Mouse (Mus musculus): ENCODE measurements at regions not wholly inside any gene's neighbourhood (a gene's known extent, or its start where the extent isn't known, plus 50 kb on each side); places are given as distances from the start of the nearest gene placed in this dataset.

DNA sequence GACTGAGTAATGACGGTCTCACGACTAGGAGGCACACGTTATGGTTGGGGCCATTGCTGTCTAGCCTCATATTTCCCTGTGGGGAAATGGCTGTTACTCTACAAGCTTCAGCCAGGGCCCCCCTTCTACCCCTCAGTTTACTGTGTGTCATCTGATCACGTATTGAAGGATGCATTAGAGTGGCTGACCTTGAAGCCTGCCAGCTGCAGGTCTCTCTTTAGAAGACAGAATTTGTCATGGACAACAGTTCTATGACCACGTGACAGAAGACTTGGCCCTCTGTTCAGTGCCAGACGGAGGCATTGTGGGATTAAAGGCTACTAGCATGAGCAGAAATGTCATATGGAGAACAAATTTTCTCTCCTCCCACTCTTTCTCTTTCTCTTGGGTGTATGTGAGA lies 115.6 kb downstream of the Gas1 start:
- no peak for DNase-seq (ENCODE audit: low read depth, low spot score)

DNA sequence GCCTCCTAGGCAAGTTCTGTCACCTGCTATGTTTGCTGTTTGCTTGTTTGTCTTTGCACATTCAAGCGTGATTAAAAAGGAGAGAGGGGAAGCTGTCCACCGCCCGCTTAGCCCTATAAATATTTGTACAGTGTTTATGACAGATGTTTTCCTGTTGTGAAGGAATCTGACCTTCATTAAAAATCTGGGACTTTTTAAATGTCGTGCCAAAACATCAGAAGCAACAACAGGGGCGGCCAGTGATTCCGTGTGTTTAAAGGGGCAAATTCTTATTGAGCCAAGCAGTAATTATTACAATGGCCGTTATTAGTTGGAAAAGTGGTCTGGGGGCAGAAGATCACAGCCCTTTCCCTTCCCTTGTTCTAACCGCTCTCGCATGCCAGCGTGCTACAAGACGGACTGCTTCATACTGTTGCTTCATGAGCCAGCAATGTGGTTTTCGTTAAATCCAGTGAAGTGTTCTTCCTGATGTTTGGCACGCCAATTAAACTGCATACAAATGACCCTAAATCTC lies 119.3 kb downstream of the Gas1 start:
- no peak for DNase-seq (ENCODE audit: low read depth, low spot score)

DNA sequence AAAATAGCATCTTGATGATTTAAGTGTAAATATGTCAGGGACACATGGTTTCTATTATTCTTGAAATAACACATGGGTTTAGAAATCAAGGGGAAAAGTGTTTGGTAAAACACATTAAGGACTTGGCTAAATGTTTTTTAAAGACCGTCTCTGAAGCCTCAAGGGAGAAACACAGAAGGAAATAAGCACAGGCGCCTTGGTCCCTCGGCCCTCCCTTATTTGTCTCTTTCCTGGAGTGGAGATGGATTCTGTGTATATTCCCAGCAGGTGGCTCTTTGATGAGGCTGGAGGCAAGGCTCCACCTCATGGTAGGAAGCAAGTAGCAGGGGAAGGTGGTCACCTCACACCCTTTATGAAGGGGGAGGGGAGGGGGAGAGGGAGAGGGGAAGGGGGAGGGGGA lies 122.6 kb downstream of the Gas1 start:
- DNase-seq (ENCODE audit: low read depth, low spot score) = no peak

DNA sequence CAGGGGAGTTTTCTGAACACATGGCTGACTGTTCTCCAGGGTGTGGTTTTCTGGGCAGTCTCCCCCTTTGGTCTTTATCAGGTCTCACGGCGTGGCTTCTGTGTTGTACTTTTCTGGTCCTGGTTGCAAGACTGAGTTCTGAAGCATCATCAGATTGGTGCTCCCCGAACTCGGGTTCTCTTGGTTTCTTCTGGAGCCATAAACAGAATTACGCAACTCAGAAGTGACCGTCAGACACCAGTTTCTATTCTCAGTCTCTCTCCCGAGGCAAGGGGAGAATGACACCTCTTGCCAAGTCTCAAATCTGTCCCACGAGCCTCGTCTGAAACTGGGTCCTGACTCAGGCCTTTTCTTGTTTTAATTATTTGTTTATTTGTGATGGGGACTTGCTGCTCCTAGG lies 123.1 kb downstream of the Gas1 start:
- no peak for DNase-seq (ENCODE audit: low read depth, low spot score)

DNA sequence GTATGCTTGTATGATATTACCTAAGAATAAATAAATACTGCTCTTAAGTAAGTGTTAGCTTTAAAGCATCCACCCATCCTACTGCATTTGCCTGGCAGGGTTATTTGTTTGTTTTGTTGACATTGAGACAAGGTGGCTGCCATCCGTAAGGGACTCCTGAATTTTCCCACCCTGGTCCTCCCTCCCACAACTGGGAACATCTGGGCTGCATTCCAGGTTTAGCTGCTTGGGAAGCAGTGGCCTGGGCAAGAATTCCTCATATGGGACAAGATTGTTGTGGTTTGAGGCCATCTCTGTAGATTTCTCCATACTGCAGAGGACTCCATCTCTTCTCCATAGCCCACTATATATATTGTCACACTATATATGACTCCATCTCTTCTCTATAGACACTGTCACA lies 125.3 kb downstream of the Gas1 start:
- no peak for DNase-seq (ENCODE audit: low read depth, low spot score)

DNA sequence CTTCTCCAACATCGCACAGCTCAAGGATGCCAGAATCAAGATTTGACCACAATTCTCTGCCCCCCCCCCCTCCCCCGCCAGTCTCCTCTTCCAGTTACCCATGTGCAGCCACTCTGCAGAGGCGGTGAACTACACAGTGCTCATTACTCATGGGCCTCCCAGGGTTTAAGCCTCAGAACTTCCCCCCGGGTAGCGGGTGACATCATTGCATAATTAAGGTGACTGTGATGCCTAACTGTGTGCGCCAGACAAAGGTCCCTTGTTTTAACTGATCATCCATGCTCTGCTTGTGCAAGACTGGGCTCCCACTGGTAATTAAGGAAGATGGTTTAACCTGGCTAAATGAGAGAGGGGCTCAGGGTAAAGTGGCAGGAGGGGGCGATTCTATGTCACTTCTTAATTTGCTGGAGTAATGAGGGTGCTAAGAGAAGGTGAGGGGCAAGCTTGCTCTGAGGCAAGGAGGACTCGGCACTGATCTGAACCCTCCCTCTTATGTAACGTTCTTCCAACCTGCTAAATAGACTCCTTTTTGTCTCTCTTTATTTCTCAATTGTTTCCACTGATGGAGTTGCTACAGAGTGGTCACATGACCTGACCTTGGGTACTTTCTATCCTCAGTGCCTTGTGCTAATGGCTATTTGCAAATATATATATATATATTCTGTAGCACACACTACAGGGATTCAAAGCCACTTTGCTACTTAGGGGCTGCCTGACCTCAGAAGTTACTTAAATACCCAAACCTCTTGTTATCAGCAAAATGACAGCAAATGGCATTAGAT lies 126.2 kb downstream of the Gas1 start:
- no peak for DNase-seq (ENCODE audit: low read depth, low spot score)

DNA sequence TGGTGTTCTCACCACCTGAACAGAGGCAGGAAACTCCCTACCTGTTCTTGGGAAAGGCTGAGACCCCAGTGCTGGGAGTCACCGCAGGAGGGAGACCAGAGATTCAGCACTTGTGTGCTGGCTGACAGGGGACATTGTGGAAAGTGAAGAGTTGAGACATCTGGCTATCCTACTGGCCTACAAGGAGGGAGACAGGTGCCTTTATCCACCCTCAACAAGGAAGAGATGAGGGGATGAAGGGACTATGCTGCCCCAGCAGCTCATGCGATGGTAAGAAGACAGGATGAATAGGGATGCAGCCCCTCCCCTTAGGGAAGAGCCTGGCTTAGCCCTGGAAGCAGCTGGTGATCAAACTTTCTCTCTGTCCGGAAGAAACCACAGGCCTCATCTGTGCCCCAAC lies 127.5 kb downstream of the Gas1 start:
- DNase-seq (ENCODE audit: low read depth, low spot score) = no peak

DNA sequence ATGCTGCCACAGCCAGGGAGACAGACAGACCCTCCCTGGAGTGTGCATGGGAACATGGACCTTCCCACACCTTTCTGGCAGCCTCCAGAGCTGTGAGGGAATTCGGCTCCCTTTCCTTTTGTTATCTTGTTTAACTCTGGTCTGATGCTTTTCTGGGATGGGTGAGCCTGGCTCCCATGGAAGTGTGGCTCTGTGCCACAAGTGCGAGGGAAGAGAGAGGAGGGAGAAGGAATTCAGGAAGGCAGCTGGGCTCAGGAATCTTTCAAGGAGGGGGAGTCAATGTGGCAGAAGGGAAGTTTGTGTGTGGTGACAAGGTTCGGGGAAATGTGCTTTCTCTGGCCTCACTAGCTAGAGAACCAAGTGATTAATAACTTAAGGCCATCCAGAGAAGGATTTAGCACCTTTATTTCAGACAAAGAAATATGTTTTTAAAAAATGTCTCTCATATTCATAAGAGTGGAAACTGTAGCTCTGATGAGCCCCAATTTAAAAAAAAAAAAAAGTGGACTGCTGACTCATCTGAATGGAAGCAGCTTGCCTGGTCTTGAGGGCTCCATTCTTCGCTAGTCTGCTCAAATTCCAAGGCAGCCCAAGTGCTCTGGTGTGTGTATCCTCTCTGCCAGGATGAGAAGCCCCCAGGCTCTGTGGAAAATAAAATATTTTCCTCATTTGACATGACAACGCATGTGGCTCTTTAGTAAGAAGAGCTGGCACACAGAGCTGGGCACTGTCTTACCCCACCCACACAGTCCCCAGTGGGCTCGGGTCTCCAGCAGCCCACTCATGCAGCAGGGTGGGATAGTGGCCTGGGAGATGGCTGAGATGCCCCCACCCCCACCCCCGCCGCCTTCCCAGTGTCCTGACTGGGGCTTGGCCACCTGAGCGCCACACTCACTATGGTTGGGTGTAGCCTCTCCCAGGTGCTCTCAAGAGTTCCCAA lies 129.1 kb downstream of the Gas1 start:
- no peak for DNase-seq (ENCODE audit: low read depth, low spot score)

DNA sequence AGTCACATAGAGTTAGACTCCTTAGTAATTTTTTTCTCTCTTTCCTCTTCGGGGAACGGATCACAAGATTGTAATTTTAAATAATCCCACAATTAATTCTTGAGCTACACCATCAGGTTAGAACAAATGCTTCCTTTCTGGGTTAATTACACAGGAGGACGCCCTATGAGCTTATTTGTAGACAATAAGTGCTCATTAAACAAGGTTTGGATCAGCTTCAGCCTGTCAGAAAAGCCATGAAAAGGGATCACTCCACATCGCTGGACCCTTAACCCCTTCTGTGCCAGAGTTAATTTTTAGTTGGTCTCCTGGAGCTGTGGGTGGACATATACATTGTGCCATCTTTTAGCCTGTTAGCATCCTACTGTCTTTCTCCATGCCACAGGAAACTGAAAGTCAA lies 131.4 kb downstream of the Gas1 start:
- DNase-seq (ENCODE audit: low read depth, low spot score) = no peak

DNA sequence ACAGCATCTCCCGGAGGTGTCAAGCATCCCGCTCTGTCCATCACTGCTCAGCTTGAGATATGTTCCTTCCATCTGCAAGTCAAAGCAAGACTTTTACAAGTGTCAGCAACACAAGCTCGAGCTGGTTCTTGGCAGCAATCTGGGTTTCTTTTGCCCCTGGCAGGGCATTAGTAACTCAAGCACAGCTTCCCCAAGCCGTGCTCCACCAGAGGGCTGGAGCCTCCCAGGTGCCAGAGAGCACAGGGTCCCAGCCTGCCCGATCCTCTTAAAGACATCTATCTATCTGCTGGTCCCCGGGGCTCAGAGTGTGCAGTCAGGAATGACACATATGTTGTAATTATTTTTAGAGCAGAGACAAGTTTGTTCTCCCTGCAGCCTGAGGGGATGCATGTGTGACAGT lies 132.3 kb downstream of the Gas1 start:
- no peak for DNase-seq (ENCODE audit: low read depth, low spot score)

DNA sequence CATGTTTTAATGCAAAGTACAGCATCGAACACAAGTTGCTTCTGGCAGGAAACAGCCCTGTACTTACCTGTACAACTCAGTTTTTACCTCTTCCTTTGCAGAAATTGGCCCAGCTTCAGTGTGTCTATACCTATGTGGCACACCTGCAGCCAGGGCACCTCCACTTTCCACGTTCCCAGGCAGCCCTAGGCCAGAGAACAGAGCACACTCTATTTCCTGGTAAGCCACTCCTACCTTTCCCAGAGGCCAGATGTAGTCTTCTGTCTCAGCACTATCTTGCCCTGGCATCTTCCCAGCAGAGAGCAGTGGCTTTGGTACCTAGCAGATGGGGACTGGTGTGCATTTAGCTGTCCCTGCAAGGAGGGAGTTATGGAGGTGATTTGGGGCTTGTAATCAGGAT lies 134.7 kb downstream of the Gas1 start:
- no peak for DNase-seq (ENCODE audit: low read depth, low spot score)

DNA sequence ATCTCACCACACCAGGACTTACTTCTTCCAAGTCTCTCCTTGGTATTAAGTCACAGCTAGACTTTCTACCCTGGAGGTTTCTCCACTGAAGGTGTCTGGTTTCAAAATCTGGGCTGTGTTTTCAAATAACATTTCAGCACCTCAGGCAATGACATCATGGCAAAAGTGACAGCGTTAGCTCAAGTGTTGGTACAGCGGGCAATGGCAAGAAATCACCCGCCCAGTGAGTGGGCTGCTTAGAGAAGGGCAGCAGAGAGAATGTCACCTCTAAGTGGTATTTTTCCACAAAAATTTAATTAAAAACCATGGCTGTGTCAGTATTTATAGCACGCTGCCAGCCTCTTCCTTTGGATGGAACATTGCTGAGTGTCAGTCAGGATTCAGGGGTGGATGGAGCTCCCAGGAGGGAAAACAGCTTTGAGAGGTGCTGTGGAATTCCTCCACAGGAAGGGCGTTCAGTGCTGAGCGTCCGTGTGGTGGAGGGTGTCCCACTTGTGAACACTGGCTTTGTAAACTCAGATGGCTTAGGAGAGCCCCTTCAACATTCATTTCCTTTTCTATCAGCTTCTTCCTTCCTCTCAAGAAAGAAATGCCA lies 141.5 kb downstream of the Gas1 start:
- no peak for DNase-seq (ENCODE audit: low read depth, low spot score)

DNA sequence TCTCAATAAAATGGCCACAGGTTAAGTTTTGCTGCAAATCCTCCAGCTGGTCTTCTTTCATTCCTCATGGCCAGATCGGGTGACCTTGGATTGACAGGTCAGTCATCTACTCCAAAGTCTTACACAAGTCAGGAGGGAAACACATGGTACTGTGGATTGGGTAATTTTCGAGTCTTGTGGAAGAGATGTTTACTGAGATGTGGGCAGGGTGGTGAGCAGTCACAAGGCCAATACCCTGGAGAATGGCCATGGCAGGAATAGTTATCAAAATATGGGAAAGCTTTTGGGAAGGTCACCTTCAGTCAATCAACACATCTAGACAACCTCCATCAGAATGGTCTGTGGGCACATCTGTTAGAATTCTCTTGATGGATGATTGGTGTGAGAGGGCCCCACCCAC lies 144.0 kb downstream of the Gas1 start:
- no peak for DNase-seq (ENCODE audit: low read depth, low spot score)

DNA sequence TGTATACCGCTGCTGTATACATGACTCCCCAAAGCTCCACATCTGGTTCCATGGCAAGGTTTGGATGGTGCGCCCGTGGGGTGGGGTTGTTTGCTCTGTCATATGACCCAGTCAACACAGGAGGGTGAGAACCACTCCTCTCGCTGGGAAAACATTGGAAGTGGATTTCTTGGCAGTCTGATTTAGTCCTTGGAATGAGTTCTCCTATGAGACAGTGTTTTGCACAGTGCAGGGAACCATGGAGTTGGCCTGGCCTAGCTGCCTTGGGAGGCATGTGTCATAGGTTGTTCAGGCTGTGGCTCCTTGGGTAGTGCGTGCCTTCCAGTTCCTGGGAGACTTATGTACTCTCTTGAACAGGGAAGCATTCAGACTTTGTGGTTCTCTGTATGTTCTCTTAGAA lies 144.6 kb downstream of the Gas1 start:
- no peak for DNase-seq (ENCODE audit: low read depth, low spot score)

DNA sequence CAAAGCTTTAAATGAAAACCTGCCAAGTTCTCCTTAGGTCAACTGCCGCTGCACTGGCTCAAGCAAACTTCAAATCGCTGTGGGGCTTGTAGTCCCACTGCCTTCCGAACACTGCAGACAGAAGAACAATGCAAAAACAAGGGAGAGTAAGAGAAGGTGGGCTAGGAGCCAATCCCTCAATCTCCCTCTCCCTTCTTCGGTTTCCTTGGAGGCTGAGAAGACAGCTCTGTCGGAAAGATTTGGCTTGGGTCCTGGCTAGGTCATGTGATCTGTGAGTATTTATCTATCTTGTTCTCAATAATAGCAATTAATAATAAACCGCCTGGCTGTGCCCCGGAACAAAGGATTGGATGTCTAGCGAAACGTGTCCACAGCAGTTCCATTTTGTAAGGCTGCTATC lies 147.6 kb downstream of the Gas1 start:
- DNase-seq (ENCODE audit: low read depth, low spot score) = no peak

DNA sequence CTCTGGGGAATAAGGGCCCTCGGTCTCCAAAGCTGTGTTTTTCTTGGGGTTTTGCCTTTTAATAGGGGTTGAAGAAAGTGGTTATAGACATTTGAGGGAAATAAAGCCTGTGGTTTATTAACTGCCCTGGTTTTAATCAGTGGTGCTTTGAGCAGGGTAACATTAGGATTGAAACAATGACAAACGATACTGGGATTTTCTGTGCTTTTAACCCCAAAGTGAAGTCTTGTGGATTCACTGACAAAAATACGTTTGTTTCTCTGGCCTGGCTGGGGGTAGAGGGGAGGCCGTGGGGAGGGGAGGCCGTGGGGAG lies 157.0 kb downstream of the Gas1 start:
- no peak for DNase-seq (ENCODE audit: low read depth, low spot score)

DNA sequence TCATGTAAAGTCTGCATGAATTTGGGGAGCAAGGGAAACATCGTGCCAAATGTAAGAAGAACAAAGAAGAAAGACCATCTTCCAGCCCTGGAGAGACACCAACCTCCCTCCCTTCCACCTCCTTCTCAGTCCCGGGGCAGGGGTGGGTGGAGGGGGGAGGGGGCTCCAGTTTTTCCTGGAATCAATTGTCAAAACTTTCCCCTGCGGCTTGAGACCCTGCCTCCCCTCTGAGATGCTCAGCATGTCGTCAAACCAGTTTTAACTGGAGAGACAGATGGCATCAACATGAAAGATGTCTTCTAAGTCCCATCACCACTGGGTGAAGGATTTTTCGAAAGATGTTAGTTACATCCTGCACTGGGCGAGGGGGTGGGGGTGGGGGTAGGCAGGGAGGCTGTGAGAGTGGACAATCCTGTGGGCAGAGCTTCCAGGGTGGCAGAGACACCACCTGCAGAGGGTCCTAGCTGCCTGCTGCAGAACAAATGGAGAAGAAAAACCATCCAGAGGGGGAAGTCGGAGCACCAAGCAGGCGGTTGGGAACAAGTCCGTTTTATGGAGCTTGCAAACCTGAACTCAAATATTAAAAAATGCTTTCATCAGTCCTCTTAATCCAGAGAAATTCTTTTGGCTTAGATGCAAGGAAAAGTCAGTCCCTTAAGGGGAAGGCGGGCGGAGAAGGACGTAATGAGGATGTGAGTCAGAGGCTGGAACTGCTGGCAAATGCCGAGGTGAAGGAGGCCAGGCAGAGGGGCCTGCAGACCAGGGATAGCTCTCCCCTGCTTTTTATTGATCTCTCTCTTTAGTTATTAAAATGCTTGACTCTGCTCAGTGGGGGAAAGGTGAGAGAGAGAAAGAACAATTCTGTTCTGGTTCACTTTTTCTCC lies 157.6 kb downstream of the Gas1 start:
- no peak for DNase-seq (ENCODE audit: low read depth, low spot score)

DNA sequence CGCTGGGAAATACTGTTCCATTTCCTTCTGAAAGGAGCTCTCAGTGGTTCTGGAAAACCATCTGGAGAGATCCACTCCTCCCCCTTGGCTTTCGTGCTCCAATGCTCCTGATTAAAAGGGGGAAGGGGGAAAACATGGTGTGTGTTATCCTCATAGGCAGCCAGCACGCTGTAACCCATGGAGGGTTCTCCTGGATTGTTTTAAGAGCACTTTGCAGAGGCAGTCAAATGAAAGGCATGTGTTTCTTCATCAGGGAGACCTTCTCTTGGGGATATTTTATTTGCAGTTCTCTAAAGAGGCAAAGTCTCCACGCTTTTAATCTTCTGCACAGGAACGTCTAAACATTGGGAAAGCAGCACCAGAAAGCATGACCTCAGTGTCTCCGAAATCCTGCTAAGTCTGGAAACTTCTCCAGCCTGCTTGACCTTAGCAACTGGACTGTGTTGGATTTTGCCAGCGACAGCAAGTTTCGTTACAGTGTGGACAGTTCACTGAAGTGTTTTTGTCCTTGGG lies 161.3 kb downstream of the Gas1 start:
- no peak for DNase-seq (ENCODE audit: low read depth, low spot score)

DNA sequence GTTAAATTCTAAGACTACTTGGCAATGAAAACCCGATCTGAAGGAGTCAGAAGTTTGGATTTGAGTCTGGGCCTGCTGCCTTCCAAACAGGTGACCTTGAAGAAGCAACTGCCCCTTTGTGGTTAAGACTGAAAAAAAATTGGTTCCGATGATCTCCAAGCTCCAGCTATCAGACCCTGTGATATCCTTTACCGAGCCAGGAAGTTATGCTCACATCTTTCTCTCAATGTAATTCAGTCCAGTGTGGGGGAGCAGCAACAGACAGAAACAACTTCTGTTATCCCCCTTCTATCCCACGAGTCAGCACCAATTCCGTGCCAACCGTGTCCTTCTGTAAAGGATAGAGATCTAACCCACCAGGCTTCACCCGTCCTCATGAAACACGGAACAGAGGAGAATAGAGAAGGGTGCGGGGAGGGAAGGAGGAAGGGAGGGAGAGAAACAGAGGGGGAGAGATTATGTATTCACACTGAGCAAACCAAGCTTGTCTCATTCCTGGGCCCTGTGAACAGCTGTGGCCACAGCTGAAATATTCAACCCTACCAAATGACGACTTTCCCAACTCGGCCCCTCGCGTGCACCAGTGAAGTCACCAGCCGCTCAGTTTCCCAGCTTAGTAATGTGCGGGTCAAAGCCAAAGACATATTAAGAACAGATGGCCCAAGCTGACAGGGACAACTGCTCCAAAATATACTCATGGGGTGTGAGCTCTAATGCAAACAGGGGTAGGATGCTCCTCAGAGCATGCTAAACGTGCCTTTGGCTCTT lies 164.9 kb downstream of the Gas1 start:
- DNase-seq (ENCODE audit: low read depth, low spot score) = no peak

DNA sequence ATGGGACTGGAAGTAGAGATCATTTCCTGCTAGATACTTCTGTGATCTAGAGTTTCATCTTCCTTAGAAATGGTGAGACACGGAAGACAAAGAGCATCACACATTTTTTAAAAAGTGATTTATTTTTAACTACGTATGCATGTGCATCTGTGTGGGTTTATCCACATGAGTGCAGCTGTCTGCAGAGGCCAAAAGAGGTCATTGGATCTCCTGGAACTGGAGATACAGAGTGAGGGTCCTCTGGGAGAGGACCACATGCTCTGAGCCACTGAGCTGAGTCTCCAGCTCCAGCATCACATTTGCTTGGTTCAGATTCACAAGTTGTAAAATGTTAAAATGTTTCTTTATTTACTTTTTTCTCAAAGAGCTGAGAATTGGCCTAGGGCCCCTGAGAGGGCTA lies 166.1 kb downstream of the Gas1 start:
- no peak for DNase-seq (ENCODE audit: low read depth, low spot score)

DNA sequence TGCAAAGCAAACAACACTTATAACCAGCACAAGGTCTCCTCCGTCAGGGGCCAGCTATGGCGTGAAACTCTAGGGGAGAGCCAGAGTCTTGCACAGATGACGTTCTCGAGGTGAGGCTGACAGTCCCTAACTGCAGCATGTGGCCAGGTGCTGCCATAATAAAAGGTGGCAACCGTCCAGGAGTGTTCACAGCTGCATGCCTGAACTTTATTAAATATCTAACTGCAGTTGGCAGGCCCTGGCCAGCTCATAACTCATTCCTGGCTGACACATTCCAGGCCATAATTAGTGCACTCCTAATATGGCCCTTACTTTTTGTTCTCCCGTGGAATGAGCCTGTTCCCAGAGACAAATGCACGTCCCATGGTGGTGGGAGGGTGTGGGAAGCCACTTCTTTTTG lies 169.6 kb downstream of the Gas1 start:
- DNase-seq (ENCODE audit: low read depth, low spot score) = no peak
